Mouse (Mus musculus): ENCODE measurements around the gene Sh3bp5. TPM values are rescaled to one million over a fixed set of nuclear protein-coding genes. Genes with fewer than 3 reads are reported as not detected.
A peak's percentile ranks its signal among the peaks of the same experiment; 100 is the strongest.

Sh3bp5 gene
- polyA plus RNA-seq, 1 experiment from 2014 or later, result 58.1 TPM

DNA sequence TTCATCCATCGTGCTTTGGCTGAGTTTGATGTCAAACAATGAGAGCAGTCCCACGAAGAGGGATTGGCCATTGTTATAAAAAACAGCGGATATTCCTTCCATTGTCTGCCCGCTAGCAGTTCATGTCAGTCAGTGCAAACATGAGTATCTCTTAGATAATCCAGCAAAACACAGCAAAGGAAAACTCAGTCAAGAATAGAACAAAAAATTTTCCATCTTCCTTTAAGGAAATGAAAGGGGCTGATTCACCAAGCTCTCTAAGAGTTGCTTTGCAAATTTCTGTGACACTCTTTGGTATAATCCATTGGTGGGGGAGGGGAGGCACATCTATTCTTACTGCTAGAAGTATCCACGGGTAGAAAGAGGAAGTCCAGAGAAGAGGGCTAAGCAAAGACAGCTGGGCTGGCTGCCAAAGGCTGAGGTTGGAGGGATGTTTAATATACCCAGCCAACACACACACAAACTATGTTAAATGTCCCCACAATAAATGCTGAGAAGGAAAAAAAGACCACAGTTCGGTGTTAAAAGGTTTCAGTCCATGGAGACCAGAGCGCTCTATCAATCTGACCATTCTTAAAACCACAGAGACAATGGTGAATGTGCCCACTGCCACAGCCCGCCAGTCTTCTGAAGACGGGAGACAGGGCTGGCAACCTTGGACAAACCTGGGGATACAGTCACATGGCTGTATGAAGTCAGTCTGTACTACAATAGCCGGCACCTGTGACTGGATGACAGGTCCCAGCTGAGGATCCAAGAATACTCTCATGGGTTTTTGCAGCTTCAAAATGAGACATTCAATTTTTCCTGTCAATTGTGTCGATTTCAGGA lies 12.7 kb downstream of the Sh3bp5 start:
- no peak overlapping the region; the same call in 1 of the 2 replicates for H3K27ac ChIP-seq (ENCODE audit: low read depth, low read length)
- WGBS, result 61% methylated on average over 11 of the region's 11 CpGs
- H3K27me3 ChIP-seq (ENCODE audit: control insufficient read depth, insufficient read depth, low read length), result no peaks in the 10 kb centered on the region
- H3K4me3 ChIP-seq (ENCODE audit: low read depth, low read length), result no peak overlapping the region
- no peak overlapping the region for H3K4me2 ChIP-seq (ENCODE audit: low read depth, low read length)
- H3K4me1 ChIP-seq (ENCODE audit: control insufficient read depth, insufficient read depth, low read length), result peaks cover 9% of the 10 kb centered on the region; the same call in 1 of the 2 replicates
- peaks cover 15% of the 10 kb centered on the region; the same call in 1 of the 2 replicates for H3K36me3 ChIP-seq (ENCODE audit: control insufficient read depth, insufficient read depth, low read length)
- H3K9ac ChIP-seq (replicated peaks; ENCODE audit: low read depth, low read length), result no peak overlapping the region
- no peaks in the 10 kb centered on the region for H3K9me3 ChIP-seq (ENCODE audit: control insufficient read depth, low read length)
- ATAC-seq (ENCODE audit: low read depth), result no peak

DNA sequence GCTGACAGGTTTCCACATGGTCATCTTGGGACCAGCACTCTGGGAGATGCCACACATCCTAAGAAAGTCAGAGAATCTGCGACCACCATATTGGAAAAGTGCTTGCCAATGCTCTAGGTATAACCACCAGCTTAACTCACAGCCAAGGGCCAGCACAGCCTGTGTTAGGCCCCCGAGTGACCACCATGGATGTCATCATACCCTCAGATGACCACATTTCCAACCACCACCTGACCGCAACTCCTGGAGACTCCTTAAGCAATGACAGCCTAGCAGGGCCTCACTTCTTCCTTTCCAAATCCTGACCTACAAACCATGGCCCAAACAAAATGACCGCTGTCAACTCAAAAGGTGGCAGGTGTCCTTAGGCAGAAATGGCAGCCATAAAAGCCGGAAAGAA lies 13.5 kb downstream of the Sh3bp5 start:
- Histone ChIP-seq H3K27me3 (ENCODE audit: control insufficient read depth, insufficient read depth, low read length) (no peaks in the 10 kb centered on the region), H3K9ac (replicated peaks; ENCODE audit: low read depth, low read length) (no peak overlapping the region), H3K4me3 (ENCODE audit: low read depth, low read length) (no peak overlapping the region), H3K36me3 (ENCODE audit: control insufficient read depth, insufficient read depth, low read length) (0 out of 2 replicates have a peak, but pooled peaks cover 8% of the 10 kb centered on the region), H3K27ac (ENCODE audit: low read depth, low read length) (no peak overlapping the region), H3K4me1 (ENCODE audit: control insufficient read depth, insufficient read depth, low read length) (peaks cover 9% of the 10 kb centered on the region; the same call in 1 of the 2 replicates), H3K4me2 (ENCODE audit: low read depth, low read length) (no peak overlapping the region), H3K9me3 (ENCODE audit: control insufficient read depth, low read length) (no peaks in the 10 kb centered on the region)
- 93% methylated on average over 5 of the region's 5 CpGs for WGBS
- no peak for ATAC-seq (ENCODE audit: low read depth)

DNA sequence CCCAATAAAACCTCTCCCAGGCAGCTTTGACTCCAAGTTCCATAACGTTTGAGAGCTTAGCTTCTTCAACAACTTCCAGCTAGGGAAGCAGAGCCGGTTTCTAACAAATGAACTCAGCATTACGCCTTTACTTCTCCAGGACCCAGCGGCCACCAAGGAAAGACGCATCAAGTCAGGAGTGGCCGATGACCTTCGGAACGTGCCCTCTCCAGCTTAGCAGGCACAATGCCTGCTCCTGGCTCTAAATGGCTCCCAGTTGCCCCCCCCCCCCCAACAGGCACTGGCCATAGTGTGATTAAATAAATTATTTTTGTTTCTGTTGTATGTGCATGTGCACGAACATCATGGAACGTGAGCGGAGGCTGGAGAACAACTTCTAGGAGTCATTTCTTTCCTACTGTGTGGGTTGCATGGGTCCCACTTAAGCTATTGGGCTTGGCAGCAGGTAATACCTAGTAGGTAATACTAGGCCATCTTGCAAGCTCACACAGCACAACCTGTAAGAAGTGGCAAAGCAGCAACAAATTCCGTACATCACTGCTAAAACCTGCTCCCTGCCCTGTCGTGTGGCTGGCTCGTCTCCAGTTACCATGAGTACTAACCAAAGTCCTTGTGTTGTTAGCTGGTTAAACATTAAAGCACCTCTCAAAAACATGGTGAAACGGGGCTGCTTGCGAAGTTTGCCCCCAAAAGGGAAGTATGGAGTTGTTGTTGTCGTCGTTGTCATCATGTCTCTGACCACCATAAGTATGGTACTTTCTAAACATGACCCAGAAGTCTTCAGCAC lies 14.2 kb downstream of the Sh3bp5 start:
- no peak overlapping the region for H3K4me3 ChIP-seq (ENCODE audit: low read depth, low read length)
- H3K27me3 ChIP-seq (ENCODE audit: control insufficient read depth, insufficient read depth, low read length), result no peaks in the 10 kb centered on the region
- H3K36me3 ChIP-seq (ENCODE audit: control insufficient read depth, insufficient read depth, low read length), result 0 out of 2 replicates have a peak, but pooled peaks cover 5% of the 10 kb centered on the region
- H3K27ac ChIP-seq (ENCODE audit: low read depth, low read length), result no peak overlapping the region
- no peaks in the 10 kb centered on the region for H3K9me3 ChIP-seq (ENCODE audit: control insufficient read depth, low read length)
- no peak overlapping the region for H3K4me2 ChIP-seq (ENCODE audit: low read depth, low read length)
- H3K9ac ChIP-seq (replicated peaks; ENCODE audit: low read depth, low read length), result no peak overlapping the region
- peaks cover 9% of the 10 kb centered on the region; the same call in 1 of the 2 replicates for H3K4me1 ChIP-seq (ENCODE audit: control insufficient read depth, insufficient read depth, low read length)
- 66% methylated on average over 18 of the region's 18 CpGs for WGBS
- no peak for ATAC-seq (ENCODE audit: low read depth)

DNA sequence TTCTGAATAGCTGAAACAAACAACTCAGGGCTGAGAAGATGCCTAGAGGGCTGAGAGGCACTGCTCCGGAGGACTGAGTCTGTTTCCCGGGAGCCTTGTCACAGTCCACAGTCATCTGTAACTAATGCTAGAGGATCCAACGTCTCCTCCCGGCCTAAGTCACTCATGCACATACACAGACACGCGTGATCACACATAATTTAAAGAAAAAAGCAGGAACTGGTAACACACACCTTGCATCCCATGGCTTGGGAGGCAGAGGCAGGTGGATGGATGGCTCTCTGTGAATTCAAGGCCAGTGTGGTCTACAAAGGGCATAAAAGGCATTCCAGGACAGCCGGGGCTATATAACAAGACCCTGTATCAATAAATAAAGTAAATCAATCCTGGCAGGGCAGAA lies 14.9 kb downstream of the Sh3bp5 start:
- 24% methylated on average over 7 of the region's 7 CpGs for WGBS
- Histone ChIP-seq H3K9ac (replicated peaks; ENCODE audit: low read depth, low read length) (no peak overlapping the region), H3K27ac (ENCODE audit: low read depth, low read length) (0 out of 2 replicates have a peak overlapping the region, but pooled peaks have one; percentile 13), H3K4me3 (ENCODE audit: low read depth, low read length) (no peak overlapping the region), H3K36me3 (ENCODE audit: control insufficient read depth, insufficient read depth, low read length) (no peaks in the 10 kb centered on the region), H3K4me1 (ENCODE audit: control insufficient read depth, insufficient read depth, low read length) (peaks cover 9% of the 10 kb centered on the region; the same call in 1 of the 2 replicates), H3K9me3 (ENCODE audit: control insufficient read depth, low read length) (no peaks in the 10 kb centered on the region), H3K27me3 (ENCODE audit: control insufficient read depth, insufficient read depth, low read length) (no peaks in the 10 kb centered on the region), H3K4me2 (ENCODE audit: low read depth, low read length) (no peak overlapping the region)
- no peak for ATAC-seq (ENCODE audit: low read depth)

DNA sequence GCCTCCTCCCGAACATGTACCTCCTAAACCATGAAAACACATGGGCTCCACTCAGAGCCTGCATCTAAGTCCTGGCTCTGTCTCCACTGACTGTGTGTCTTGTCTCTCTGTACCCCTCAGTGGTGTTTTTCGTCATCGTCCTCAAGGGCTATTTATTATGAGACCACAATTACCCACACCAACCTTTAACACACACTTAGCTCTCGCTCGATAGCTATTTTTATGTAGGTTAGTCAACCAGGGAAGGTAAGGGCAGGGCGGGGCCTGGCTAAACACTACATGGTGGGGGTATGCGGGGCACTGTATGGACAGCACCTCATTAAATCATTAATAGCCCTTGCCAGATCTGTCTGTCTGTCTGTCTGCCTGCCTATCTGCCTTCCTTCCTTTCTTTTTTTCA lies 15.3 kb downstream of the Sh3bp5 start:
- peaks cover 9% of the 10 kb centered on the region; the same call in 1 of the 2 replicates for H3K4me1 ChIP-seq (ENCODE audit: control insufficient read depth, insufficient read depth, low read length)
- H3K9me3 ChIP-seq (ENCODE audit: control insufficient read depth, low read length), result no peaks in the 10 kb centered on the region
- no peak overlapping the region for H3K4me3 ChIP-seq (ENCODE audit: low read depth, low read length)
- 79% methylated on average over 7 of the region's 7 CpGs for WGBS
- no peak for ATAC-seq (ENCODE audit: low read depth)
- no peak overlapping the region for H3K27ac ChIP-seq (ENCODE audit: low read depth, low read length)
- no peaks in the 10 kb centered on the region for H3K27me3 ChIP-seq (ENCODE audit: control insufficient read depth, insufficient read depth, low read length)
- no peak overlapping the region for H3K4me2 ChIP-seq (ENCODE audit: low read depth, low read length)
- no peak overlapping the region for H3K9ac ChIP-seq (replicated peaks; ENCODE audit: low read depth, low read length)
- H3K36me3 ChIP-seq (ENCODE audit: control insufficient read depth, insufficient read depth, low read length), result no peaks in the 10 kb centered on the region

DNA sequence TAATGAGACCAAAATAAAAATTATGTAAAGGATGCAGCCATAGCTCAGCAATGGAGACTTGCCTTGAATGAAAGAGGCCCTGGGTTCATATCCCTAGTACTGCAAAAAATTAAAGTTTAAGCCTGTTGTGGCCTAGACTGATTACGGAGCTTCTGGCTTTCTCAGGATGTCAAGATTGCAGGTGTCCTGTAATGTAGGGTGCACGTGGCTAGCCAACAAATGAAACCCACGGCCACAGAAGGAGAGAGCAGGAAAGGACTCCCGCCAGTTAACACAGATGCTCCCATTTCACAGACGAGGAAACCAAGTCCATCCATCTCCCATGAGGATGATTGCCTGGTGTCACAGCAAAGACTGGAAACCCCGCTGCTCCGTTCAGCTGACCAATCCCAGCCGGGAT lies 15.7 kb downstream of the Sh3bp5 start:
- H3K9ac ChIP-seq (replicated peaks; ENCODE audit: low read depth, low read length), result no peak overlapping the region
- no peak overlapping the region for H3K27ac ChIP-seq (ENCODE audit: low read depth, low read length)
- WGBS, result 92% methylated on average over 8 of the region's 8 CpGs
- no peak for ATAC-seq (ENCODE audit: low read depth)
- H3K27me3 ChIP-seq (ENCODE audit: control insufficient read depth, insufficient read depth, low read length), result no peaks in the 10 kb centered on the region
- H3K4me1 ChIP-seq (ENCODE audit: control insufficient read depth, insufficient read depth, low read length), result peaks cover 9% of the 10 kb centered on the region; the same call in 1 of the 2 replicates
- H3K4me2 ChIP-seq (ENCODE audit: low read depth, low read length), result no peak overlapping the region
- H3K4me3 ChIP-seq (ENCODE audit: low read depth, low read length), result no peak overlapping the region
- H3K36me3 ChIP-seq (ENCODE audit: control insufficient read depth, insufficient read depth, low read length), result no peaks in the 10 kb centered on the region
- H3K9me3 ChIP-seq (ENCODE audit: control insufficient read depth, low read length), result no peaks in the 10 kb centered on the region

DNA sequence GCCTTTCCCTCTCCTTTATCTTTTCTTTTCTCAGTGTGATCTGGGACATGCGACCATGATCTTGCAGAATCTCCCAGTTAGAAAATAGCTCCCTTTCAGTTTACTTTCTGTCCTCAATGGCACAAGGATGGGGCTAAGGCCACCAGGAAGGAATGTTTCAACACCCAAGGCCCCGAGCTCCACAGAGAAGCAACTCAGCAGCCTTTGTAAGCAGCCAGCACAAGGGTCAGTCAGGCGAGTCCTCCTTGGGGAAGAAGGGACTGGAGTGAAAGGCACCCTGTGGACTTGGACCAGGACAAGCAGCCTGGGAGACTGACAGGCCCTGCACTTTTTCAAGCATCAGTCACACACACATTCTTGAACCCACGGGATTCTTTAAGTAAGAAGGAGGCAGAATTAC lies 16.6 kb downstream of the Sh3bp5 start:
- WGBS, result 35% methylated on average over 4 of the region's 4 CpGs
- Histone ChIP-seq H3K36me3 (ENCODE audit: control insufficient read depth, insufficient read depth, low read length) (no peaks in the 10 kb centered on the region), H3K9ac (replicated peaks; ENCODE audit: low read depth, low read length) (no peak overlapping the region), H3K27me3 (ENCODE audit: control insufficient read depth, insufficient read depth, low read length) (no peaks in the 10 kb centered on the region), H3K27ac (ENCODE audit: low read depth, low read length) (no peak overlapping the region), H3K4me3 (ENCODE audit: low read depth, low read length) (no peak overlapping the region), H3K4me1 (ENCODE audit: control insufficient read depth, insufficient read depth, low read length) (peaks cover 12% of the 10 kb centered on the region; the same call in 1 of the 2 replicates), H3K4me2 (ENCODE audit: low read depth, low read length) (no peak overlapping the region), H3K9me3 (ENCODE audit: control insufficient read depth, low read length) (no peaks in the 10 kb centered on the region)
- ATAC-seq (ENCODE audit: low read depth), result no peak

DNA sequence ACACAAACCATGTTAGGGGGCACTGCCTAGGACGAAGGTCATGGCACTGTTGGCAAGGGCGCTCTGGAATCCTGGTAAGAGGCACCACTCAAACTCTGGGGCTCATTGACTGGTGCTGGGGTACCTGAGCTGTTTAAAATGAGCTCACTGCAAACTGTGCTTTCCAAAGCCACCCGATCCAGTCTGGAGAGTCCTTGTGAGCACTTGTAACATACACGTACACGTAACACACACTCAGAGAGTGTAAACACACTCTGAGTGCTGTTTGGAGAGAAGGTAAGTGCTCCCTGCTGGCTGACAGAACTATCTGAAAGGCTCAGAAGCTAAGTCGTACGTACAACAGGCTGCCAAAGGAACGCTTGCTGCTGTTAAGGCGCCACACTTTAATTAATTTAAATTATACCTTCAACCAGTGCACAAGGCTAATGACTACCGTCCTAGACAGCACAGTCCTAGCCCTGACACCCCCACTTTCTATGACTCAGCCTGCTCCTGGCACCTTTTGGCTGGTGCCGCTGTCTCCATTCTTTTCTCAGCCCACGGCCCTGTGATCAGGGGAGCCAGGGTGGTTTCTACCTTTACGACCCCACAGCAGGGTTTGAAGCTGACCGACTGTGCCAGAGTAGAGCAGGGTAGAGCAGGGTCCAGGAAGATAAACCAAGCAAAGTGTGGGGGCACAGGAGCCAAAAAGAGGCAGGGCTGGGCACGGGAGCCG lies 18.9 kb downstream of the Sh3bp5 start:
- WGBS, result 76% methylated on average over 16 of the region's 16 CpGs
- ATAC-seq (ENCODE audit: low read depth), result no peak
- peaks cover 10% of the 10 kb centered on the region; the same call in 1 of the 2 replicates for H3K4me1 ChIP-seq (ENCODE audit: control insufficient read depth, insufficient read depth, low read length)

More for the DNA sequence above, 18.9 kb downstream of the Sh3bp5 start:
- Histone ChIP-seq H3K4me3 (ENCODE audit: low read depth, low read length) (no peak overlapping the region), H3K9ac (replicated peaks; ENCODE audit: low read depth, low read length) (no peak overlapping the region), H3K27me3 (ENCODE audit: control insufficient read depth, insufficient read depth, low read length) (no peaks in the 10 kb centered on the region), H3K36me3 (ENCODE audit: control insufficient read depth, insufficient read depth, low read length) (no peaks in the 10 kb centered on the region), H3K9me3 (ENCODE audit: control insufficient read depth, low read length) (no peaks in the 10 kb centered on the region), H3K27ac (ENCODE audit: low read depth, low read length) (no peak overlapping the region), H3K4me2 (ENCODE audit: low read depth, low read length) (no peak overlapping the region)
